Mouse (Mus musculus): ENCODE data around the gene Gm21310.
"Not testable (repeated sequence)": the region's sequence is repeated elsewhere in the genome, so short reads cannot be mapped to it uniquely, and the experiment has no call there.

The Gm21310 gene

GRCm38 (mm10) chrY:10147083-10147482, at the start of gene Gm21310:
Gene Gm21310, minus strand, starts transcription at chrY:10147183.
- DNase-seq (ENCODE audit: low spot score): not testable (repeated sequence)
